Mouse (Mus musculus) neural tube, embryonic 15.5 days (tissue): ENCODE data around the gene Gng4. TPM values are rescaled to one million over a fixed set of nuclear protein-coding genes. Genes with fewer than 3 reads are reported as not detected.
A peak's percentile ranks its signal among the peaks of the same experiment; 100 is the strongest.
"Not testable (repeated sequence)": the region's sequence is repeated elsewhere in the genome, so short reads cannot be mapped to it uniquely, and the experiment has no call there.

Source experiments
- ATAC-seq: fragments of 200-750 bp; cut with Nextera tagmentation; 2 replicates; pipeline ENCODE4 v1.8.0; 2017; ENCODE audit warnings: mild to moderate bottlenecking, moderate TSS enrichment, moderate library complexity; ENCODE audit not compliant: low FRiP score
- H3K27ac ChIP-seq: fragments of 300-500 bp; sonication (generic); replicated peaks from 2 replicates; pipeline ENCODE4 v1.5.1; 2015; ENCODE audit warnings: mild to moderate bottlenecking, inconsistent platforms
- H3K27me3 ChIP-seq: fragments of 300-500 bp; sonication (generic); replicated peaks from 2 replicates; pipeline ENCODE4 v1.6.1; 2015; ENCODE audit warnings: inconsistent platforms
- H3K36me3 ChIP-seq: fragments of 300-500 bp; sonication (generic); 2 replicates; pipeline ENCODE4 v1.6.1; 2015; ENCODE audit warnings: inconsistent platforms
- H3K4me1 ChIP-seq: fragments of 300-500 bp; sonication (generic); 2 replicates; pipeline ENCODE4 v1.6.1; 2015; ENCODE audit warnings: inconsistent platforms
- H3K4me2 ChIP-seq: fragments of 300-500 bp; sonication (generic); 2 replicates; pipeline ENCODE4 v1.6.1; 2015; ENCODE audit warnings: inconsistent platforms, mild to moderate bottlenecking, moderate library complexity
- H3K4me3 ChIP-seq: fragments of 300-500 bp; sonication (generic); replicated peaks from 2 replicates; pipeline ENCODE4 v1.5.1; 2015; ENCODE audit warnings: mild to moderate bottlenecking, inconsistent platforms
- H3K9ac ChIP-seq: fragments of 300-500 bp; sonication (generic); replicated peaks from 2 replicates; pipeline ENCODE4 v1.6.1; 2015; ENCODE audit warnings: mild to moderate bottlenecking, inconsistent platforms
- H3K9me3 ChIP-seq: fragments of 300-500 bp; sonication (generic); replicated peaks from 2 replicates; pipeline ENCODE4 v1.6.1; 2016; ENCODE audit warnings: inconsistent platforms
- WGBS: fragments of 180-500 bp; shearing (Covaris S2); methylation state at CpG from one replicate; pipeline ENCODE4 v1.1.7; 2015; ENCODE audit warnings: mixed read lengths; 5-methylcytosine and 5-hydroxymethylcytosine counted together
- polyA plus RNA-seq: library from polyadenylated mRNA; unstranded; fragments of >200 nt; fragmentation: Nextera tagmentation; extraction: Ambion mirVana; gene quantifications from 2 replicates; pipeline ENCODE4 v1.2.1, GENCODE M21; 2015

The Gng4 gene
- polyA plus RNA-seq, 1 experiment from 2014 or later: 81.3 TPM

GRCm38 (mm10) chr13:13784981-13785783 is 1.3 kb downstream of the Gng4 start:
- H3K27ac ChIP-seq: peak overlapping the region; percentile 70
- WGBS: 2% methylated on average over 30 of the region's 30 CpGs

DNA sequence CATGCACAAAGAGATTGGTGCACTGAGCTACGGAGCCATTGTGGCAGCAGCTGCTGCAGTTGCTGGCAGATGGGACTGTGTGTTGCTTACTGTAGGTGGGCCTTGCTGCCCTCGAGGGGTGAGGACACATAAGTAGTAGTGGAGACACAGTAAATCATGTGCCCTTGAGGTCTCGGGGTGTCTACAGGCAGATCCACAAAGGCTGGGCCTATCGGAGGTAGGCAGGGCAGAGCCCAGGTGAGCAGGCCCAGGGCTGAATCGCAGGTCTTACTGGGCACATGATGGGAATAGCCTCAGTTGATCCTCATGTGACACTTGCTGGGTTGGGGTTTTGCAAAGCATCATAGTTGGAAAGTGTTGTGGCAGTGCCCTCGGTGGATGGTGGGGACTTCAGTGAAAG is 3.1 kb downstream of the Gng4 start:
- no peak for ATAC-seq
- no peak overlapping the region for H3K4me2 ChIP-seq
- H3K27me3 ChIP-seq: peaks cover 21% of the 10 kb centered on the region; the same call in 1 of the 2 replicates
- H3K9ac ChIP-seq: no peak overlapping the region
- H3K27ac ChIP-seq: no peak overlapping the region
- no peaks in the 10 kb centered on the region for H3K9me3 ChIP-seq
- no peak overlapping the region for H3K4me3 ChIP-seq
- H3K36me3 ChIP-seq: no peaks in the 10 kb centered on the region
- WGBS: 75% methylated on average over 6 of the region's 6 CpGs
- H3K4me1 ChIP-seq: peaks cover 34% of the 10 kb centered on the region

More at GRCm38 (mm10) chr13:13784981-13785783, 1.3 kb downstream of the Gng4 start:
- peaks cover 23% of the 10 kb centered on the region for H3K27me3 ChIP-seq
- peak; percentile 15 for ATAC-seq
- H3K9me3 ChIP-seq: no peaks in the 10 kb centered on the region
- H3K36me3 ChIP-seq: no peaks in the 10 kb centered on the region
- H3K4me2 ChIP-seq: peak overlapping the region; percentile 87
- H3K4me1 ChIP-seq: peaks cover 34% of the 10 kb centered on the region
- peak overlapping the region; percentile 71 for H3K4me3 ChIP-seq
- H3K9ac ChIP-seq: peak overlapping the region; percentile 67

DNA sequence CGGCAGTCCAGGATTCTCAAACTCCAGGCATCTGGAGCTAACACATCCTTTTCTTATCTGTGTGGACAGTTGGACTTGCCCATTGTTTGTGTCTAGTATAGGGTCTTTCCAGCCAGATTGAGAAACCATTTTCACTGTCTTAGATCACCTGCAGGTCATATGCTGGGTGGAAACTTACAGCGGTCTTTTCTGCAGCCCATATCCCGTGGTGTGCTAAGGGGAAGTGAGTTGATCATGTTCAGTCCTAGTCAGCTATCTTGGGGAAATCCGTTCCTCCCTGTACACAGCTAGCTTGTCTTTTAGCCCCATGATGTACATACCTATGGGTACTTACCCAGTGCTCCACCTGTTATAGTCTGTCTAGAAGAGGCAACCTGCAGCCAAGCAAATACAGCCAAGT is 4.2 kb downstream of the Gng4 start:
- no peak overlapping the region for H3K4me2 ChIP-seq
- WGBS: 95% methylated on average over 4 of the region's 4 CpGs
- no peak for ATAC-seq

DNA sequence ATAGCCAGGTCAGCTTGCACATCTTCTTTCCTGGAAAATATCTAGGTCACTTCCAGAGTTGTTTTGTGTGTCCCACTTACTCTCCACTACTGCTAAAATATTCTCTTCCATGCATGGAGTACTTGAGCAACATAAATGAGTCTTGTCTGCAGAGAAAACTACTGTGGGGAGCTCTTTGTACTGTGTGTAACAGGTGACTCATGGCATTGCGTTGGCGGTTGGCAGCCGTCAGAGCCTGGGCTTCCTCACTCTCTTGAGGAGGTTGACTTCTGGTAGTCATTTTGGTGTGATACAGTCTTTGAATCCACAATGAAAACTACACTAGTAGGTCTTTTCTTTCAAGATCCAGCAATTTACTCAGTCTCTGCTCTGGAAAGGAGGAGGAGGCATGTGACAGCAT is 8.1 kb downstream of the Gng4 start:
- no peak overlapping the region for H3K4me3 ChIP-seq
- H3K4me1 ChIP-seq: no peaks in the 10 kb centered on the region
- no peaks in the 10 kb centered on the region for H3K36me3 ChIP-seq
- WGBS: 96% methylated on average over 3 of the region's 3 CpGs
- no peak overlapping the region for H3K27ac ChIP-seq
- H3K9ac ChIP-seq: no peak overlapping the region
- H3K4me2 ChIP-seq: no peak overlapping the region
- peaks cover 1% of the 10 kb centered on the region; the same call in 1 of the 2 replicates for H3K27me3 ChIP-seq
- no peak for ATAC-seq
- H3K9me3 ChIP-seq: no peaks in the 10 kb centered on the region

More for the DNA sequence above, 4.2 kb downstream of the Gng4 start:
- Histone ChIP-seq H3K27me3 (peaks cover 14% of the 10 kb centered on the region; the same call in 1 of the 2 replicates), H3K36me3 (no peaks in the 10 kb centered on the region), H3K4me1 (peaks cover 31% of the 10 kb centered on the region), H3K9ac (no peak overlapping the region), H3K9me3 (no peaks in the 10 kb centered on the region), H3K4me3 (no peak overlapping the region), H3K27ac (no peak overlapping the region)

- Histone ChIP-seq H3K27me3 (no peaks in the 10 kb centered on the region), H3K9me3 (no peaks in the 10 kb centered on the region), H3K9ac (no peak overlapping the region), H3K36me3 (no peaks in the 10 kb centered on the region), H3K4me1 (no peaks in the 10 kb centered on the region), H3K4me3 (no peak overlapping the region), H3K27ac (no peak overlapping the region), H3K4me2 (no peak overlapping the region)
- ATAC-seq: no peak
- WGBS: 40% methylated on average over 5 of the region's 5 CpGs
These were observed 11.4 kb downstream of the Gng4 start for GRCm38 (mm10) chr13:13795166-13795832.

GRCm38 (mm10) chr13:13796082-13796481 is 12.2 kb downstream of the Gng4 start:
- WGBS: 92% methylated on average over 1 of the region's 1 CpGs
- ATAC-seq: no peak

DNA sequence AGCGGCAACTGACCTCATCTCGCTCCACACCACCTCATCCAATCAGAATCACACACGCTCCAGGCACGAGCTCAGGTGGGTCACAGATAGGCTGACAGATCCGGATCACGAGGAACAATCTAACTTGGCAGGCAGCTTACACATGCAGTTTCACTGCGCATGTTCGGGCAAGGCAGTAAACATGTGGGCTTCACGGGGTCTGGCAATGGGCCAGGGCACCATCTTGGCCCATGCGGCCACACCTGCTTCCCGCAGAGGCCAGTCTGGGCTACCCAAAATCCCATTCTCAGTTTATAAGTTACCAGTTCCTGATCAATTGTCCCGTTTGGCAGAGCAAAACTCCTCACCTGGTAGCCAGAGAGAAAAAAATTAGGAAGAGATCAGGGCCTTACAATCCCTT is 14.0 kb downstream of the Gng4 start:
- not testable (repeated sequence) for H3K9me3 ChIP-seq, H3K36me3 ChIP-seq, H3K4me1 ChIP-seq, ATAC-seq, H3K27me3 ChIP-seq, H3K4me2 ChIP-seq, H3K9ac ChIP-seq, H3K4me3 ChIP-seq, H3K27ac ChIP-seq
- 92% methylated on average over 12 of the region's 12 CpGs for WGBS

More at GRCm38 (mm10) chr13:13796082-13796481, 12.2 kb downstream of the Gng4 start:
- Histone ChIP-seq H3K36me3 (no peaks in the 10 kb centered on the region), H3K4me1 (no peaks in the 10 kb centered on the region), H3K4me2 (no peak overlapping the region), H3K4me3 (no peak overlapping the region), H3K27me3 (no peaks in the 10 kb centered on the region), H3K9me3 (no peaks in the 10 kb centered on the region), H3K9ac (no peak overlapping the region), H3K27ac (no peak overlapping the region)

GRCm38 (mm10) chr13:13798775-13799174 is 14.9 kb downstream of the Gng4 start:
- ATAC-seq: no peak

DNA sequence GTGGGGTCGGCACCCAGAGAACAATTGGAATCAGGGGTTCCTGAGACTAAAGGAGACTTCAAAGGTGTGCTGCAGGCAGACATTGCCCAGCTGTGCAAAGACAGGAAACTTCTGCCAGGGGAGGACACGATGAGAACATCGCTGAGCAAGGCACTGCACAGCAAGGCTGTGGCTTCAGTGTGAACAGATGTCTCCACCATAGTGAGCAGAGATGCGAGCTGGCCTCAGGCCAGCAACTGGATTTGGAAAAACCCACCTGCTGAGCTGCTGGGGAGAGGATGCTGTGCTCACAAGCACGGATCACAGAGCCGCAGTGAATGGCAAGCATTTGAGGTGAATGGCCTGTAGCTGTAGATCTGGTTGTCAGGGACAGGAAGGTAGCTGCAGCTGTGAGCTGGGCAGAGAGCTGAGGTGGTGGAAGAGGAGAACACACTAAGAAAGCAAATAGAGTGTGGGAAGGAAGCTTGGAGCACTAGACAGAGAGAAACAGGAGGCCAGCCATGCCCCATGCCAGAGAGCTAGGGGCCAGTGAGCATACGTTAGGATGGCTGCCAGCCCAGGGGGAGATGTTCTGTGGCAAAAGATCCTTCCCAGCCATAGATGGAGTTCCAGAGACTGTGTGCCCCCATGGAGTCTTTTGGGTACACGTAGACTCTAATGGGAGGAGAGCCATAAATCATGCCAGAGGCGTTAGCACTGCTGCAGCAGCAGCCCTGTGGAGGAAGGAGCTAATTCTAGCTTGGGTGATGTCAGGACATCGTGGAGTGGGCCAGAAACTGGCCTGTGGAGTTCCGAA is 24.7 kb downstream of the Gng4 start:
- H3K4me3 ChIP-seq: no peak overlapping the region
- no peak overlapping the region for H3K9ac ChIP-seq
- ATAC-seq: peak; percentile 78
- H3K36me3 ChIP-seq: no peaks in the 10 kb centered on the region
- no peaks in the 10 kb centered on the region for H3K27me3 ChIP-seq
- H3K4me1 ChIP-seq: peaks cover 7% of the 10 kb centered on the region
- H3K27ac ChIP-seq: no peak overlapping the region
- 17% methylated on average over 11 of the region's 11 CpGs for WGBS
- H3K9me3 ChIP-seq: no peaks in the 10 kb centered on the region
- no peak overlapping the region for H3K4me2 ChIP-seq

More at GRCm38 (mm10) chr13:13798775-13799174, 14.9 kb downstream of the Gng4 start:
- WGBS: 76% methylated on average over 8 of the region's 8 CpGs
- Histone ChIP-seq H3K9me3 (no peaks in the 10 kb centered on the region), H3K4me3 (no peak overlapping the region), H3K4me2 (no peak overlapping the region), H3K27ac (no peak overlapping the region), H3K27me3 (no peaks in the 10 kb centered on the region), H3K4me1 (no peaks in the 10 kb centered on the region), H3K9ac (no peak overlapping the region), H3K36me3 (no peaks in the 10 kb centered on the region)

- Histone ChIP-seq H3K4me2 (no peak overlapping the region), H3K27me3 (no peaks in the 10 kb centered on the region), H3K4me1 (peaks cover 7% of the 10 kb centered on the region), H3K9me3 (no peaks in the 10 kb centered on the region), H3K36me3 (no peaks in the 10 kb centered on the region), H3K4me3 (no peak overlapping the region), H3K27ac (no peak overlapping the region), H3K9ac (no peak overlapping the region)
- ATAC-seq: no peak
- 88% methylated on average over 7 of the region's 7 CpGs for WGBS
These were observed 27.0 kb downstream of the Gng4 start for GRCm38 (mm10) chr13:13810885-13811284.

GRCm38 (mm10) chr13:13818696-13819095 is 34.8 kb downstream of the Gng4 start:
- Histone ChIP-seq H3K9ac (no peak overlapping the region), H3K4me2 (no peak overlapping the region), H3K36me3 (no peaks in the 10 kb centered on the region), H3K4me1 (peaks cover 7% of the 10 kb centered on the region; the same call in 1 of the 2 replicates), H3K27ac (no peak overlapping the region), H3K9me3 (no peaks in the 10 kb centered on the region), H3K27me3 (no peaks in the 10 kb centered on the region), H3K4me3 (no peak overlapping the region)
- no peak for ATAC-seq
- 89% methylated on average over 3 of the region's 3 CpGs for WGBS
